Mouse (Mus musculus): ENCODE data around the gene Entr1. TPM values are rescaled to one million over a fixed set of nuclear protein-coding genes. Genes with fewer than 3 reads are reported as not detected.

The Entr1 gene
- total and polyA plus RNA-seq, 2 experiments from 2014 or later = 57.2 to 67.4 TPM

DNA sequence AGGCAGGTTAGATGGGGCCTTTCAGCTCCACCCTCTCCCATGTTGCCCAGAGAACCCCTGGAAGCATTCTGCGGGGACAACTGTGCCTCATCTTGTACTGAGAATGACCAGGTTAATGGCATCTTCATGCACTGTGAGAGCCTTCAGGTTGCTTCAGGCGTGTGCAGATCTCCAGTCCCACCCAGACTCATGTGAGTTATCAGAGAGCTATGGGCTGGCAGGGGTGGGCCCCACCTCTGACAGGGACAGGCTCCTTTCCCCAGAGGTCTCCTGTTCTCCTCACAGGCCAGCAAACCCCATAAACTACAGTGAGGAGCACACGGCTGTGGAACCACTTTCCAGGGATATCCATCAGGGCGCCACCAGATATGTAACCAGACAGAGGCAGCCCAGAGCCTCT lies 11.9 kb upstream of the Entr1 start:
- WGBS = 92% methylated on average over 4 of the region's 4 CpGs

GRCm38 (mm10) chr2:26400296-26400695 lies 11.2 kb upstream of the Entr1 start:
- ATAC-seq (ENCODE audit: insufficient read depth, low read depth) (no peak), DNase-seq (ENCODE audit: low spot score) (no peak)
- H3K27me3 ChIP-seq (ENCODE audit: control insufficient read depth, insufficient read depth, low read length) = no peaks in the 10 kb centered on the region
- H3K9ac ChIP-seq (replicated peaks; ENCODE audit: low read depth, low read length) = no peak overlapping the region
- H3K4me2 ChIP-seq (ENCODE audit: low read depth, low read length) = no peak overlapping the region
- H3K4me1 ChIP-seq (ENCODE audit: control insufficient read depth, insufficient read depth) = no peaks in the 10 kb centered on the region
- H3K27ac ChIP-seq (ENCODE audit: low read depth) = no peak overlapping the region
- H3K9me3 ChIP-seq (replicated peaks; ENCODE audit: control insufficient read depth, low read length) = no peaks in the 10 kb centered on the region
- WGBS = 86% methylated on average over 5 of the region's 5 CpGs
- peaks cover 67% of the 10 kb centered on the region for H3K36me3 ChIP-seq (replicated peaks; ENCODE audit: control insufficient read depth, insufficient read depth, low read length)
- no peak for TF ChIP-seq CTCF (IDR thresholded peaks at IDR 0.05; ENCODE audit: low read depth)
- TF ChIP-seq EP300 (IDR thresholded peaks at IDR 0.05; ENCODE audit: low read depth) = no peak
- H3K4me3 ChIP-seq (ENCODE audit: low read depth, low read length) = no peak overlapping the region

More for the DNA sequence above, 11.9 kb upstream of the Entr1 start:
- no peaks in the 10 kb centered on the region for H3K9me3 ChIP-seq (replicated peaks; ENCODE audit: control insufficient read depth, low read length)
- H3K36me3 ChIP-seq (replicated peaks; ENCODE audit: control insufficient read depth, insufficient read depth, low read length) = peaks cover 60% of the 10 kb centered on the region
- TF ChIP-seq CTCF (IDR thresholded peaks at IDR 0.05; ENCODE audit: low read depth) = no peak
- no peak overlapping the region for H3K4me3 ChIP-seq (ENCODE audit: low read depth, low read length)
- H3K27me3 ChIP-seq (ENCODE audit: control insufficient read depth, insufficient read depth, low read length) = no peaks in the 10 kb centered on the region
- H3K4me1 ChIP-seq (ENCODE audit: control insufficient read depth, insufficient read depth) = no peaks in the 10 kb centered on the region
- no peak overlapping the region for H3K9ac ChIP-seq (replicated peaks; ENCODE audit: low read depth, low read length)
- DNase-seq (ENCODE audit: low spot score) (no peak), ATAC-seq (ENCODE audit: insufficient read depth, low read depth) (no peak)
- H3K4me2 ChIP-seq (ENCODE audit: low read depth, low read length) = no peak overlapping the region
- no peak overlapping the region for H3K27ac ChIP-seq (ENCODE audit: low read depth)

DNA sequence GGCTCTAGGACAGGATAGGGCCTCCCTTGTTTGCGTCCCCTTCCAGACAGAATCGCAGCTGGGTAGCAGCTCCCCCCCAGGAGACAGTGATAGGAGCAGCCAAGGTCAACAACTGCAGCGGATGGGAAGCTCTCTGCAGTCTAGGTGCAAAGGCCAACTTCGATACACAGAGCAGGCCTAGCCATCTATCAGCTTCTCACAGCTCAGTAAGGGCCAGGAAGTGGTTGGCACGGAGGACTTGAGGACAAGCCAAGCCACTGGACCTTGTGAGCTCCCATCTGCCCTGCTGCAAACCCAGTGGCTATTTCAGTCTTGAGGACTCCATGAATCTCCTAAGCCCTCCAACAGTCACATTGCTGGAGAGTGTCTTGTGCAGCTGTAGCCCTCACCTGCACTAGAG lies 10.5 kb upstream of the Entr1 start:
- Histone ChIP-seq H3K27ac (ENCODE audit: low read depth) (no peak overlapping the region), H3K27me3 (ENCODE audit: control insufficient read depth, insufficient read depth, low read length) (no peaks in the 10 kb centered on the region), H3K9ac (replicated peaks; ENCODE audit: low read depth, low read length) (no peak overlapping the region), H3K4me1 (ENCODE audit: control insufficient read depth, insufficient read depth) (no peaks in the 10 kb centered on the region), H3K9me3 (replicated peaks; ENCODE audit: control insufficient read depth, low read length) (no peaks in the 10 kb centered on the region), H3K4me2 (ENCODE audit: low read depth, low read length) (no peak overlapping the region), H3K4me3 (ENCODE audit: low read depth, low read length) (no peak overlapping the region), H3K36me3 (replicated peaks; ENCODE audit: control insufficient read depth, insufficient read depth, low read length) (peaks cover 74% of the 10 kb centered on the region)
- no peak for TF ChIP-seq CTCF (IDR thresholded peaks at IDR 0.05; ENCODE audit: low read depth)
- TF ChIP-seq EP300 (IDR thresholded peaks at IDR 0.05; ENCODE audit: low read depth) = no peak
- ATAC-seq (ENCODE audit: insufficient read depth, low read depth) (peak; percentile 25), DNase-seq (ENCODE audit: low spot score) (no peak)
- WGBS = 47% methylated on average over 5 of the region's 5 CpGs

GRCm38 (mm10) chr2:26398978-26399377 lies 9.9 kb upstream of the Entr1 start:
- TF ChIP-seq EP300 (IDR thresholded peaks at IDR 0.05; ENCODE audit: low read depth) (no peak), CTCF (IDR thresholded peaks at IDR 0.05; ENCODE audit: low read depth) (no peak)
- ATAC-seq (ENCODE audit: insufficient read depth, low read depth) = no peak
- H3K4me3 ChIP-seq (ENCODE audit: low read depth, low read length) = no peak overlapping the region
- no peaks in the 10 kb centered on the region for H3K9me3 ChIP-seq (replicated peaks; ENCODE audit: control insufficient read depth, low read length)
- H3K9ac ChIP-seq (replicated peaks; ENCODE audit: low read depth, low read length) = no peak overlapping the region
- no peaks in the 10 kb centered on the region for H3K27me3 ChIP-seq (ENCODE audit: control insufficient read depth, insufficient read depth, low read length)
- DNase-seq (ENCODE audit: low spot score) = no peak
- H3K27ac ChIP-seq (ENCODE audit: low read depth) = no peak overlapping the region
- H3K36me3 ChIP-seq (replicated peaks; ENCODE audit: control insufficient read depth, insufficient read depth, low read length) = peaks cover 80% of the 10 kb centered on the region
- no peaks in the 10 kb centered on the region for H3K4me1 ChIP-seq (ENCODE audit: control insufficient read depth, insufficient read depth)
- 75% methylated on average over 8 of the region's 8 CpGs for WGBS
- no peak overlapping the region for H3K4me2 ChIP-seq (ENCODE audit: low read depth, low read length)

DNA sequence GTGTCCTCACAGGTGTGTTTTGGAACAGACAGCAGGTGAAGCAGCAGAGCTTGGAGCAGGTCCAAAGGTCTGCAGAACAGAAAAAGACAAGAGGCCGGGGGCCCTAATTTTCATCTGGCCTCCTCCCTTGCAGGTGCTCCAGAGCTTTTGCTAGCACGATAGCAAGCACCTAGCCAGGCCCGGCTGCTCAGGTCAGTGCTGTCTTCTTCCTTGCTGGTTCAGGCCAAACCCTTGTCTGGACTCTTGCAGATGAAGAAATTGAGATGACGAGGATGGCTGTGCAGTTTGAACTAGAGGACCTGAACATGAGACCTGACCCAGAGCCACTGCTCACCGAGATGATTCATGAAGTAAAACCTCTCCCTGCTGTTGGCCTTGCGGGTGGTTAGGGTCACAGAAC lies 2.5 kb upstream of the Entr1 start:
- DNase-seq (ENCODE audit: low spot score) = no peak
- TF ChIP-seq EP300 (IDR thresholded peaks at IDR 0.05; ENCODE audit: low read depth) (no peak), CTCF (IDR thresholded peaks at IDR 0.05; ENCODE audit: low read depth) (no peak)
- no peak overlapping the region for H3K27ac ChIP-seq (ENCODE audit: low read depth)
- H3K27me3 ChIP-seq (ENCODE audit: control insufficient read depth, insufficient read depth, low read length) = no peaks in the 10 kb centered on the region
- H3K36me3 ChIP-seq (replicated peaks; ENCODE audit: control insufficient read depth, insufficient read depth, low read length) = peaks cover 74% of the 10 kb centered on the region
- H3K4me2 ChIP-seq (ENCODE audit: low read depth, low read length) = no peak overlapping the region
- peaks cover 10% of the 10 kb centered on the region for H3K4me1 ChIP-seq (ENCODE audit: control insufficient read depth, insufficient read depth)
- ATAC-seq (ENCODE audit: insufficient read depth, low read depth) = no peak
- H3K9me3 ChIP-seq (replicated peaks; ENCODE audit: control insufficient read depth, low read length) = no peaks in the 10 kb centered on the region
- no peak overlapping the region for H3K4me3 ChIP-seq (ENCODE audit: low read depth, low read length)
- WGBS = 94% methylated on average over 6 of the region's 6 CpGs
- no peak overlapping the region for H3K9ac ChIP-seq (replicated peaks; ENCODE audit: low read depth, low read length)

DNA sequence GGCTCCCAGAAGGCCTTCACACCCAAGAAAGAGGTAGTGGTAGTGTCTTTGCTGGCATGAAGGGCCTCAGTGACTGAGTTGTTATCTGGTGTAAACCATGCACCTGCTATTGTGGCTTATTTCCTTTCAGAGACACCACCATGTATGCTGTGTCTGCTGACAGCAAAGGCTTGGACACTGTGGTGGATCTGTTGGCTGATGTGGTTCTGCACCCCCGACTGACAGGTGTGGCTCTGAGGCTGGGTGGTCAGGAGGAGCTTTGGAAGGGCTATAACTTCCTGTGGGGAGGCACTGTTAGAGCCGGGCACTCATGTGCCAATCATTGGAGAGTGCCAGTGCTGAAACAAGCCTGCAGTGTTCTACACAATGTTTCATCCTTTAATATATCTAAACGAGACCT lies 1.8 kb upstream of the Entr1 start:
- WGBS = 81% methylated on average over 3 of the region's 3 CpGs
- TF ChIP-seq EP300 (IDR thresholded peaks at IDR 0.05; ENCODE audit: low read depth) = no peak
- Histone ChIP-seq H3K4me3 (ENCODE audit: low read depth, low read length) (no peak overlapping the region), H3K4me1 (ENCODE audit: control insufficient read depth, insufficient read depth) (peaks cover 10% of the 10 kb centered on the region), H3K36me3 (replicated peaks; ENCODE audit: control insufficient read depth, insufficient read depth, low read length) (peaks cover 74% of the 10 kb centered on the region), H3K9me3 (replicated peaks; ENCODE audit: control insufficient read depth, low read length) (no peaks in the 10 kb centered on the region), H3K27me3 (ENCODE audit: control insufficient read depth, insufficient read depth, low read length) (no peaks in the 10 kb centered on the region), H3K4me2 (ENCODE audit: low read depth, low read length) (no peak overlapping the region), H3K27ac (ENCODE audit: low read depth) (no peak overlapping the region), H3K9ac (replicated peaks; ENCODE audit: low read depth, low read length) (no peak overlapping the region)
- no peak for DNase-seq (ENCODE audit: low spot score)
- no peak for ATAC-seq (ENCODE audit: insufficient read depth, low read depth)

Measured in heart, postnatal 0 days (tissue).